Mouse (Mus musculus): ENCODE measurements at regions not wholly inside any gene's neighbourhood (a gene's known extent, or its start where the extent isn't known, plus 50 kb on each side); places are given as distances from the start of the nearest gene placed in this dataset.

DNA sequence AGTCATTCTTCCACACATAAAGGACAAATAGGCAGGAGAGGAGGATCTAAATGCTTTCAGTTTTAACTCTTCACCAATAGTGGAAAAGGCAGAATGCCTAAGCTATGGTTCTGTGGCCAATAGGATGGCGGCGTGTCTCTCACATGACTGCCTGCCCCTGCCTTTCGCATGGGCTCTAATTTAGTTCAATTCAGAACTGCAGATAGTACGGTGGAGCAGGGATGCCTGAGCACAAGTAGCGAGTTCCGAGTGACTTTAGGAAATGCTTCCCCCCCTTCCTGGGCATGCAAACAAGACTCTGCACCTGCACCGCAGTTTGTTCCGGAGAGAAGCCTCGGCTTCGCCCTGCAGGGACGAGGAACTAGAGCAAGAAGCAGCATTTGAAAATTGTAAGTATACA, 277.1 kb downstream of the Ptprc start:
- TF ChIP-seq CTCF (IDR thresholded peaks at IDR 0.05; ENCODE audit: extremely low read depth, insufficient read depth, low read length) (no peak), POLR2A (IDR thresholded peaks at IDR 0.05; ENCODE audit: extremely low read depth, insufficient read depth, low read length) (peak; percentile 100)

Data from cortical plate, adult 2 months (tissue).